Mouse (Mus musculus) liver, embryonic 14.5 days (tissue): ENCODE data around the gene Isx. TPM values are rescaled to one million over a fixed set of nuclear protein-coding genes. Genes with fewer than 3 reads are reported as not detected.

Experiments
- ATAC-seq: fragments of 200-750 bp; cut with Nextera tagmentation; 2 replicates; pipeline ENCODE4 v1.8.0; 2017; ENCODE audit warnings: moderate number of reproducible peaks, mild to moderate bottlenecking, moderate library complexity; ENCODE audit not compliant: insufficient read depth
- DNase-seq, 3 experiments: peaks; one replicate each; pipeline ENCODE4 v3.0.0-alpha.2; 2012 to 2013; ENCODE audit warnings: low read depth in 3 of 3, low spot score in 3 of 3
- H3K27ac ChIP-seq: fragments of 300-500 bp; sonication (generic); 2 replicates; pipeline ENCODE4 v1.5.1; 2014; ENCODE audit warnings: moderate library complexity, mild to moderate bottlenecking, control low read depth, inconsistent platforms
- H3K27me3 ChIP-seq: fragments of 300-500 bp; sonication (generic); 2 replicates; pipeline ENCODE4 v1.6.1; 2014; ENCODE audit warnings: mild to moderate bottlenecking, low read length, moderate library complexity; ENCODE audit not compliant: control insufficient read depth, insufficient read depth
- H3K36me3 ChIP-seq: fragments of 300-500 bp; sonication (generic); replicated peaks from 2 replicates; pipeline ENCODE4 v1.6.1; 2014; ENCODE audit warnings: low read depth; ENCODE audit not compliant: control insufficient read depth, insufficient read depth
- H3K4me1 ChIP-seq, 2 experiments: fragments of 200-500 bp in 1 of 2; fragments of 300-500 bp in 1 of 2; sonication (generic) in 1 of 2; replicated peaks; 2 replicates each; pipeline ENCODE4 v1.6.1; 2012 to 2014; ENCODE audit warnings: antibody characterized with exemption in 1 of 2, inconsistent platforms in 1 of 2, low read length in 1 of 2; ENCODE audit not compliant: control insufficient read depth in 2 of 2, insufficient read depth in 2 of 2
- H3K4me2 ChIP-seq: fragments of 300-500 bp; sonication (generic); 2 replicates; pipeline ENCODE4 v1.6.1; 2014; ENCODE audit warnings: low read depth, mild to moderate bottlenecking, control low read depth, moderate library complexity
- H3K4me3 ChIP-seq, 2 experiments: fragments of 200-500 bp in 1 of 2; fragments of 300-500 bp in 1 of 2; sonication (generic) in 1 of 2; 2 replicates each; pipeline ENCODE4 v1.5.1; 2012 to 2014; ENCODE audit warnings: low read depth in 2 of 2, low read length in 2 of 2, mild to moderate bottlenecking in 2 of 2, control low read depth in 1 of 2, inconsistent platforms in 1 of 2, moderate library complexity in 1 of 2; ENCODE audit not compliant: insufficient read depth in 1 of 2
- H3K9ac ChIP-seq: fragments of 300-500 bp; sonication (generic); replicated peaks from 2 replicates; pipeline ENCODE4 v1.6.1; 2014; ENCODE audit warnings: mild to moderate bottlenecking, control low read depth, moderate library complexity
- H3K9me3 ChIP-seq: fragments of 300-500 bp; sonication (generic); 2 replicates; pipeline ENCODE4 v1.6.1; 2016; ENCODE audit warnings: low read length, mixed read lengths; ENCODE audit not compliant: control insufficient read depth
- CTCF ChIP-seq: IDR thresholded peaks from 2 replicates; pipeline ENCODE4 v1.5.1; 2016; ENCODE audit warnings: antibody characterized with exemption, low read depth, control low read depth
- EP300 ChIP-seq: IDR thresholded peaks from 2 replicates; pipeline ENCODE4 v1.6.1; 2016; ENCODE audit warnings: antibody characterized with exemption, low read depth
- WGBS: fragments of 180-500 bp; shearing (Covaris S2); extraction: QIAGEN DNeasy Blood & Tissue Kit; methylation state at CpG from one replicate; pipeline ENCODE4 v1.1.7; 2014; ENCODE audit not compliant: insufficient replicate concordance; 5-methylcytosine and 5-hydroxymethylcytosine counted together
- polyA plus RNA-seq, 2 experiments: library from polyadenylated mRNA; depleted of rRNA in 1 of 2; stranded (reverse) in 1 of 2; unstranded in 1 of 2; fragments of >200 nt; fragmentation: Nextera tagmentation in 1 of 2; extraction: Ambion mirVana in 1 of 2; gene quantifications; 2 replicates each; pipeline versions ENCODE4 v1.2.1 to v1.2.3; 2012 to 2014

Isx gene
- polyA plus RNA-seq, 2 experiments = not detected

GRCm38 (mm10) chr8:74859241-74859640 is 13.7 kb upstream of the Isx start:
- Histone ChIP-seq H3K9me3 (no peaks in the 10 kb centered on the region), H3K27ac (no peak overlapping the region), H3K4me2 (no peak overlapping the region), H3K9ac (no peak overlapping the region), H3K36me3 (no peaks in the 10 kb centered on the region), H3K4me3 (no peak overlapping the region), H3K4me1 (no peaks in the 10 kb centered on the region), H3K27me3 (no peaks in the 10 kb centered on the region)
- DNase-seq (no peak), ATAC-seq (no peak)
- TF ChIP-seq EP300 (no peak), CTCF (no peak)
- WGBS = 60% methylated on average over 4 of the region's 4 CpGs

GRCm38 (mm10) chr8:74860449-74860848 is 12.5 kb upstream of the Isx start:
- Histone ChIP-seq H3K27ac (no peak overlapping the region), H3K36me3 (no peaks in the 10 kb centered on the region), H3K9me3 (no peaks in the 10 kb centered on the region), H3K9ac (no peak overlapping the region), H3K4me3 (no peak overlapping the region), H3K4me1 (no peaks in the 10 kb centered on the region), H3K4me2 (no peak overlapping the region), H3K27me3 (no peaks in the 10 kb centered on the region)
- DNase-seq (no peak), ATAC-seq (no peak)
- 67% methylated on average over 6 of the region's 6 CpGs for WGBS
- TF ChIP-seq CTCF (no peak), EP300 (no peak)

- Histone ChIP-seq H3K9me3 (no peaks in the 10 kb centered on the region), H3K4me1 (no peaks in the 10 kb centered on the region), H3K4me3 (no peak overlapping the region), H3K4me2 (no peak overlapping the region), H3K36me3 (no peaks in the 10 kb centered on the region), H3K27me3 (no peaks in the 10 kb centered on the region), H3K27ac (no peak overlapping the region), H3K9ac (no peak overlapping the region)
- TF ChIP-seq EP300 (no peak), CTCF (no peak)
- DNase-seq = no peak
- WGBS = 72% methylated on average over 2 of the region's 2 CpGs
- no peak for ATAC-seq
Observed at GRCm38 (mm10) chr8:74862598-74862997, 10.4 kb upstream of the Isx start.

- DNase-seq (no peak), ATAC-seq (no peak)
- Histone ChIP-seq H3K9ac (no peak overlapping the region), H3K9me3 (no peaks in the 10 kb centered on the region), H3K4me3 (no peak overlapping the region), H3K36me3 (no peaks in the 10 kb centered on the region), H3K4me1 (no peaks in the 10 kb centered on the region), H3K4me2 (no peak overlapping the region), H3K27ac (no peak overlapping the region), H3K27me3 (no peaks in the 10 kb centered on the region)
- WGBS = 56% methylated on average over 4 of the region's 4 CpGs
- TF ChIP-seq EP300 = no peak
- no peak for TF ChIP-seq CTCF
Observed at GRCm38 (mm10) chr8:74870346-74870949, 2.5 kb upstream of the Isx start.

GRCm38 (mm10) chr8:74871686-74872085 is 1.3 kb upstream of the Isx start:
- no peak overlapping the region for H3K4me2 ChIP-seq
- TF ChIP-seq EP300 (no peak), CTCF (no peak)
- no peaks in the 10 kb centered on the region for H3K27me3 ChIP-seq
- DNase-seq (no peak), ATAC-seq (no peak)
- 21% methylated on average over 4 of the region's 4 CpGs for WGBS
- no peak overlapping the region for H3K27ac ChIP-seq
- H3K9ac ChIP-seq = no peak overlapping the region
- H3K9me3 ChIP-seq = no peaks in the 10 kb centered on the region
- no peak overlapping the region for H3K4me3 ChIP-seq
- no peaks in the 10 kb centered on the region for H3K4me1 ChIP-seq
- no peaks in the 10 kb centered on the region for H3K36me3 ChIP-seq
